Mouse (Mus musculus) embryonic facial prominence, embryonic 15.5 days (tissue): ENCODE results near the gene Homer2. TPM values are rescaled to one million over a fixed set of nuclear protein-coding genes. Genes with fewer than 3 reads are reported as not detected.

Experiments used
- ATAC-seq: fragments of 200-750 bp; cut with Nextera tagmentation; 2 replicates; pipeline ENCODE4 v1.8.0; 2017; ENCODE audit warnings: low read depth, moderate TSS enrichment; ENCODE audit not compliant: insufficient number of reproducible peaks, low FRiP score, low TSS enrichment
- H3K27ac ChIP-seq: fragments of 300-500 bp; sonication (generic); replicated peaks from 2 replicates; pipeline ENCODE4 v1.5.1; 2015; ENCODE audit warnings: mild to moderate bottlenecking, inconsistent platforms
- H3K27me3 ChIP-seq: fragments of 300-500 bp; sonication (generic); 2 replicates; pipeline ENCODE4 v1.6.1; 2015; ENCODE audit warnings: inconsistent platforms
- H3K36me3 ChIP-seq: fragments of 300-500 bp; sonication (generic); 2 replicates; pipeline ENCODE4 v1.6.1; 2015; ENCODE audit warnings: mild to moderate bottlenecking, inconsistent platforms
- H3K4me1 ChIP-seq: fragments of 300-500 bp; sonication (generic); 2 replicates; pipeline ENCODE4 v1.6.1; 2015; ENCODE audit warnings: inconsistent platforms
- H3K4me2 ChIP-seq: fragments of 300-500 bp; sonication (generic); replicated peaks from 2 replicates; pipeline ENCODE4 v1.6.1; 2015; ENCODE audit warnings: mild to moderate bottlenecking, inconsistent platforms
- H3K4me3 ChIP-seq: fragments of 300-500 bp; sonication (generic); replicated peaks from 2 replicates; pipeline ENCODE4 v1.5.1; 2015; ENCODE audit warnings: mild to moderate bottlenecking, inconsistent platforms
- H3K9ac ChIP-seq: fragments of 300-500 bp; sonication (generic); 2 replicates; pipeline ENCODE4 v1.6.1; 2015; ENCODE audit warnings: inconsistent platforms
- H3K9me3 ChIP-seq: fragments of 300-500 bp; sonication (generic); replicated peaks from 2 replicates; pipeline ENCODE4 v1.6.1; 2016; ENCODE audit warnings: inconsistent platforms
- WGBS: fragments of 180-500 bp; shearing (Covaris S2); methylation state at CpG from one replicate; pipeline ENCODE4 v1.1.7; 2015; 5-methylcytosine and 5-hydroxymethylcytosine counted together
- polyA plus RNA-seq: library from polyadenylated mRNA; unstranded; fragments of >200 nt; fragmentation: Nextera tagmentation; extraction: Ambion mirVana; gene quantifications from 2 replicates; pipeline ENCODE4 v1.2.1, GENCODE M21; 2015

Gene Homer2
- polyA plus RNA-seq, 1 experiment from 2014 or later: 30.8 TPM

GRCm38 (mm10) chr7:81667156-81667555, 40.2 kb downstream of the Homer2 start:
- ATAC-seq: no peak
- no peak overlapping the region for H3K4me3 ChIP-seq
- no peak overlapping the region for H3K4me2 ChIP-seq
- no peaks in the 10 kb centered on the region for H3K4me1 ChIP-seq
- H3K27ac ChIP-seq: no peak overlapping the region
- no peaks in the 10 kb centered on the region for H3K27me3 ChIP-seq
- H3K36me3 ChIP-seq: no peaks in the 10 kb centered on the region
- H3K9ac ChIP-seq: no peak overlapping the region
- H3K9me3 ChIP-seq: no peaks in the 10 kb centered on the region
- WGBS: 79% methylated on average over 4 of the region's 4 CpGs

GRCm38 (mm10) chr7:81666585-81666984, 40.7 kb downstream of the Homer2 start:
- Histone ChIP-seq H3K4me3 (no peak overlapping the region), H3K4me2 (no peak overlapping the region), H3K36me3 (no peaks in the 10 kb centered on the region), H3K27me3 (no peaks in the 10 kb centered on the region), H3K4me1 (no peaks in the 10 kb centered on the region), H3K9me3 (no peaks in the 10 kb centered on the region), H3K27ac (no peak overlapping the region), H3K9ac (no peak overlapping the region)
- WGBS: 78% methylated on average over 9 of the region's 9 CpGs
- ATAC-seq: no peak

GRCm38 (mm10) chr7:81663057-81663456, 44.3 kb downstream of the Homer2 start:
- Histone ChIP-seq H3K4me2 (no peak overlapping the region), H3K9ac (no peak overlapping the region), H3K27me3 (no peaks in the 10 kb centered on the region), H3K27ac (no peak overlapping the region), H3K4me3 (no peak overlapping the region), H3K36me3 (no peaks in the 10 kb centered on the region), H3K9me3 (no peaks in the 10 kb centered on the region), H3K4me1 (no peaks in the 10 kb centered on the region)
- WGBS: 55% methylated on average over 3 of the region's 3 CpGs
- no peak for ATAC-seq

DNA sequence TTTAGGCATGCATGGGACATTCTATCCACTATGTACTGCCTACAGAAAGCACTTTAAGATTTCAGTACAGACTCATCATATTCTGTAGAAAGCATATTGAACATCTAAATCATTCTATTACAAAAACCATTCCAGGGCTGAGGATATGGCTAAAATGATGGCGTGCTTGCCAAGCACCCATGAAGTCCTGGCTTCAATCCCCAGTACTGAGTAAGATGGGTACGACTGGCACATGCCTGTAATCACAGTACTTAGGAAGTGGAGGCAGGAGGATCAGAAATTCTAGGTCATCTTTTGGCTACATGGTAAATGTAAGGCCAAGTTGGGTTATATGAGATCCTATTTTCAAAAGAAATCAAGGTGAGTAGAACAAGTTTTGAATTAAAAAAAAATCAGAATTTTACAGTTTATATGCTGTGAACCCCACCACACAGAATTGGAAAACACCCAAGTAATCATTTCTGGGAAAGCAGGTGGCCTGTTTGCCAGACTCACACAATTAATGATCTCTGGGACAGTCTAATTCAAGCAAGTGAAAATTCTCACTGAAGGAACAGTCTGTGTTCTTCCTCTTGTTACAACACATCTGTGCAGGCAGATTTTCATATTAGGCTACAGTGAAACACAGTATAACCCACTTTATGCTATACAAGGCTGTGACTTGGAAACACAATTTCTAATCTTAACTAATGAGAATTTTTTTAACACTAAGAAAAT, 49.5 kb downstream of the Homer2 start:
- Histone ChIP-seq H3K36me3 (no peaks in the 10 kb centered on the region), H3K4me2 (no peak overlapping the region), H3K27ac (no peak overlapping the region), H3K27me3 (no peaks in the 10 kb centered on the region), H3K9me3 (no peaks in the 10 kb centered on the region), H3K4me1 (peaks cover 22% of the 10 kb centered on the region), H3K9ac (no peak overlapping the region), H3K4me3 (no peak overlapping the region)
- WGBS: 84% methylated on average over 2 of the region's 2 CpGs
- ATAC-seq: no peak

DNA sequence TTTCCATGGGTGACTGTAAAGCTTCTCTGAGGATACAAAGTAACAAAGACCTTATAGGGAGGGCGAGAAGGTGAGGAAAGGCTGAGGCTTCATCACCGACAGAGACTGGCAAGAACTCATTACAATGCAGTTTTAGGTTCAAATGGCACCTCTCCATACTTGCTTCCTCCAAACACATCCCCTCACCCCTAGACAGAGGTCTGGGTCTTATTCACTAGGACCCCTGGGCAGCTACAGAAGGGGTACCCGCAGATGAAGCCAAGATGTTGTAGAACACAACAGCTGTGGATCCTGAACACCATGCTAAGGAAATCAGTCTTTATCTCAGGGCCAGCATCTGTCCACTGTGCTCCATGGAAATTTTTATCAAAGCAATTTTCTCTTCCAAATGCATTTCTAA, 50.3 kb downstream of the Homer2 start:
- Histone ChIP-seq H3K4me2 (no peak overlapping the region), H3K9ac (no peak overlapping the region), H3K9me3 (no peaks in the 10 kb centered on the region), H3K36me3 (no peaks in the 10 kb centered on the region), H3K4me3 (no peak overlapping the region), H3K27me3 (no peaks in the 10 kb centered on the region), H3K4me1 (peaks cover 23% of the 10 kb centered on the region), H3K27ac (no peak overlapping the region)
- WGBS: 80% methylated on average over 3 of the region's 3 CpGs
- no peak for ATAC-seq

- Histone ChIP-seq H3K27me3 (no peaks in the 10 kb centered on the region), H3K27ac (no peak overlapping the region), H3K9ac (no peak overlapping the region), H3K36me3 (no peaks in the 10 kb centered on the region), H3K4me2 (no peak overlapping the region), H3K4me1 (peaks cover 27% of the 10 kb centered on the region), H3K4me3 (no peak overlapping the region), H3K9me3 (no peaks in the 10 kb centered on the region)
- no peak for ATAC-seq
- 73% methylated on average over 8 of the region's 8 CpGs for WGBS
Measured at GRCm38 (mm10) chr7:81656635-81657034, 50.7 kb downstream of the Homer2 start.

DNA sequence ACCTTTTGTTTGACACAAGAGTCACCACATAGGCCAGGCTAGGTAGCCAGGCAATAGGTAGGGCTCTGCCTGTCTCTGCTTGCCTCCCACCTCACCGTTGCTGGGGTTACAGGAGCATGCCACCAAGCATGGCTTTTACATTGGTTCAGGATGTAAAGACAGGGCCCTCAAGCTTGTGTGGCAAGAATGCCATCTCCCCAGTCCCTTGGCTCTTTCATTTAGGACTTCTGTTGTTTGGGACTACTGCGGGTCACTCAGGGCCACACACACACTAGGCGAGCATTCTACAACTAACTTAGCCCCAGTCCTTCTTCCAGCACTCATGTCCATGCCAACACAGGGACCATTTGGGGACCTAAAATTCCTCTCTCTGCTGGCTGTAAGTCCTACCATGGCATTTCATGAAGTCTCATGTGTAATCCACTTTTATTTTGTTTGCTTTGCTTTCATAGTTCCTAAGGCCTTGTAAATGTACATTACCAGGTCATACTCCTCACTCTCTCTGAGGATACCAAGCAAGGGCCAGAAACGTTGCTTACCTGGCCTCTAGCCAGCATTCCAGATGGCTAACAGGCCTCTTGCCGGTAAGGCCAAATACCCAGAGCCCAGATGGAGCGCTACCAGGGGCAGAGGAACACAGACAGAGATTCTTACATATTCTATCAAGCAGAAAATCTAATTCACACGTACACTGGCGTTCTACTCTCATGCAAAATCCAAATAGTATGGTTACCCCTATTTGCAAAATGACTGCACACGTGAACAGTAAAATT, 52.2 kb downstream of the Homer2 start:
- Histone ChIP-seq H3K9me3 (no peaks in the 10 kb centered on the region), H3K4me3 (no peak overlapping the region), H3K4me2 (no peak overlapping the region), H3K36me3 (no peaks in the 10 kb centered on the region), H3K4me1 (peaks cover 34% of the 10 kb centered on the region), H3K27me3 (no peaks in the 10 kb centered on the region), H3K9ac (no peak overlapping the region), H3K27ac (no peak overlapping the region)
- 51% methylated on average over 9 of the region's 9 CpGs for WGBS
- ATAC-seq: no peak

- H3K9ac ChIP-seq: no peak overlapping the region
- H3K27me3 ChIP-seq: no peaks in the 10 kb centered on the region
- no peaks in the 10 kb centered on the region for H3K36me3 ChIP-seq
- 15% methylated on average over 8 of the region's 8 CpGs for WGBS
- no peaks in the 10 kb centered on the region for H3K9me3 ChIP-seq
- 0 out of 2 replicates have a peak overlapping the region, but pooled peaks have one; percentile 0 for H3K4me3 ChIP-seq
- peak overlapping the region; percentile 48 for H3K27ac ChIP-seq
- H3K4me2 ChIP-seq: peak overlapping the region; percentile 27
- peak; percentile 51 for ATAC-seq
- peaks cover 34% of the 10 kb centered on the region for H3K4me1 ChIP-seq
Measured at GRCm38 (mm10) chr7:81653988-81654387, 53.3 kb downstream of the Homer2 start.

GRCm38 (mm10) chr7:81652296-81652695, 55.0 kb downstream of the Homer2 start:
- H3K9ac ChIP-seq: no peak overlapping the region
- H3K27me3 ChIP-seq: no peaks in the 10 kb centered on the region
- WGBS: 84% methylated on average over 2 of the region's 2 CpGs
- peaks cover 34% of the 10 kb centered on the region for H3K4me1 ChIP-seq
- ATAC-seq: no peak
- H3K36me3 ChIP-seq: no peaks in the 10 kb centered on the region
- no peaks in the 10 kb centered on the region for H3K9me3 ChIP-seq
- no peak overlapping the region for H3K4me3 ChIP-seq
- H3K4me2 ChIP-seq: no peak overlapping the region
- no peak overlapping the region for H3K27ac ChIP-seq

- Histone ChIP-seq H3K4me3 (no peak overlapping the region), H3K4me2 (no peak overlapping the region), H3K9me3 (no peaks in the 10 kb centered on the region), H3K9ac (no peak overlapping the region), H3K36me3 (no peaks in the 10 kb centered on the region), H3K4me1 (peaks cover 34% of the 10 kb centered on the region), H3K27ac (no peak overlapping the region), H3K27me3 (no peaks in the 10 kb centered on the region)
- ATAC-seq: peak; percentile 74; the same call in 1 of the 2 replicates
- WGBS: 36% methylated on average over 5 of the region's 5 CpGs
Measured at GRCm38 (mm10) chr7:81651284-81651683, 56.0 kb downstream of the Homer2 start.

- ATAC-seq: no peak
- 87% methylated on average over 8 of the region's 8 CpGs for WGBS
Measured at GRCm38 (mm10) chr7:81649270-81649669, 58.1 kb downstream of the Homer2 start.

More at GRCm38 (mm10) chr7:81649270-81649669, 58.1 kb downstream of the Homer2 start:
- Histone ChIP-seq H3K36me3 (no peaks in the 10 kb centered on the region), H3K9ac (no peak overlapping the region), H3K4me3 (no peak overlapping the region), H3K4me2 (no peak overlapping the region), H3K9me3 (no peaks in the 10 kb centered on the region), H3K27me3 (no peaks in the 10 kb centered on the region), H3K4me1 (peaks cover 24% of the 10 kb centered on the region), H3K27ac (no peak overlapping the region)
